Mouse (Mus musculus): ENCODE data around the gene Adcy5. TPM values are rescaled to one million over a fixed set of nuclear protein-coding genes. Genes with fewer than 3 reads are reported as not detected.

The Adcy5 gene
- polyA plus RNA-seq, 1 experiment from 2014 or later, result 2.2 TPM

Other genes starting within 250 kb of the Adcy5 start
- 132 and 144 TPM in 2 replicates for gene Hacd2, start 132.4 kb upstream of the Adcy5 start, polyA plus RNA-seq (2015; fragmentation: Nextera tagmentation; extraction: Ambion mirVana)
- 48.9 and 51.4 TPM in 2 replicates for gene Sec22a, start 209.0 kb downstream of the Adcy5 start, polyA plus RNA-seq (2015; fragmentation: Nextera tagmentation; extraction: Ambion mirVana)

Data from limb, embryonic 15.5 days (tissue).